Mouse (Mus musculus) neural tube, embryonic 13.5 days (tissue): ENCODE measurements at regions not wholly inside any gene's neighbourhood (a gene's known extent, or its start where the extent isn't known, plus 50 kb on each side); places are given as distances from the start of the nearest gene placed in this dataset. TPM values are rescaled to one million over a fixed set of nuclear protein-coding genes. Genes with fewer than 3 reads are reported as not detected.
"Not testable (repeated sequence)": the region's sequence is repeated elsewhere in the genome, so short reads cannot be mapped to it uniquely, and the experiment has no call there.

Experiments
- ATAC-seq: fragments of 200-750 bp; cut with Nextera tagmentation; 2 replicates; pipeline ENCODE4 v1.8.0; 2017; ENCODE audit warnings: low read depth, mild to moderate bottlenecking, moderate TSS enrichment, moderate library complexity
- H3K27ac ChIP-seq: fragments of 300-500 bp; sonication (generic); replicated peaks from 2 replicates; pipeline ENCODE4 v1.5.1; 2015; ENCODE audit warnings: moderate library complexity, mild to moderate bottlenecking, inconsistent platforms
- H3K27me3 ChIP-seq: fragments of 300-500 bp; sonication (generic); 2 replicates; pipeline ENCODE4 v1.6.1; 2015; ENCODE audit warnings: mild to moderate bottlenecking, inconsistent platforms
- H3K36me3 ChIP-seq: fragments of 300-500 bp; sonication (generic); 2 replicates; pipeline ENCODE4 v1.6.1; 2015; ENCODE audit warnings: mild to moderate bottlenecking, inconsistent platforms
- H3K4me1 ChIP-seq: fragments of 300-500 bp; sonication (generic); replicated peaks from 2 replicates; pipeline ENCODE4 v1.6.1; 2015; ENCODE audit warnings: inconsistent platforms
- H3K4me2 ChIP-seq: fragments of 300-500 bp; sonication (generic); 2 replicates; pipeline ENCODE4 v1.6.1; 2015; ENCODE audit warnings: inconsistent platforms, mild to moderate bottlenecking, moderate library complexity
- H3K4me3 ChIP-seq: fragments of 300-500 bp; sonication (generic); 2 replicates; pipeline ENCODE4 v1.5.1; 2015; ENCODE audit warnings: mild to moderate bottlenecking, inconsistent platforms
- H3K9ac ChIP-seq: fragments of 300-500 bp; sonication (generic); 2 replicates; pipeline ENCODE4 v1.6.1; 2015; ENCODE audit warnings: moderate library complexity, mild to moderate bottlenecking, inconsistent platforms
- H3K9me3 ChIP-seq: fragments of 300-500 bp; sonication (generic); 2 replicates; pipeline ENCODE4 v1.6.1; 2016; ENCODE audit warnings: inconsistent platforms
- WGBS: fragments of 180-500 bp; shearing (Covaris S2); methylation state at CpG from one replicate; pipeline ENCODE4 v1.1.7; 2015; 5-methylcytosine and 5-hydroxymethylcytosine counted together
- microRNA-seq: library from miRNA; unstranded; fragments of <30 nt; microRNA quantifications from one replicate; pipeline ENCODE4, GENCODE M21; 2016

DNA sequence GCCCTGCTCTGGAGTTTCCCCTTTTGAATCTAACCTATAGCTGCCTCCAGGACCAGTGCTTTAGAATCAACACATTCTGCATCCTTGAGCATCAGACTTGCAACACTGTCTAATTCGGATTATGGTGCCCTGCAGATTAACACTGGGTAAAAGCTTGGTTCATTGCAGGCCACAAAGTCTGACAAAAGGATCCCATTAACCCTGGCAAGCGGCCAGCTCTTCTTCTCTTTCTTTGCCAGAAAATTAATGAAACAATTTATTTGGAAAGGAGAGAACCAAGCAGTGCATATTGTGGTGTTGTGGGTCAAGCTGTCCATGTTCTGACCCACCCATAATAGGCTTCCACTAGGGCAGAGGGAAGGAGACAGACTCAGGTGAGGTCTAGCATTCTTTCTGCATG, 58.2 kb upstream of the Spon1 start:
- Histone ChIP-seq H3K27me3 (no peaks in the 10 kb centered on the region), H3K36me3 (no peaks in the 10 kb centered on the region), H3K4me2 (no peak overlapping the region), H3K9me3 (no peaks in the 10 kb centered on the region), H3K27ac (no peak overlapping the region), H3K4me3 (no peak overlapping the region), H3K9ac (no peak overlapping the region), H3K4me1 (0 out of 2 replicates have a peak, but pooled peaks cover 9% of the 10 kb centered on the region)
- ATAC-seq, result no peak
- WGBS, result 78% methylated on average over 2 of the region's 2 CpGs

DNA sequence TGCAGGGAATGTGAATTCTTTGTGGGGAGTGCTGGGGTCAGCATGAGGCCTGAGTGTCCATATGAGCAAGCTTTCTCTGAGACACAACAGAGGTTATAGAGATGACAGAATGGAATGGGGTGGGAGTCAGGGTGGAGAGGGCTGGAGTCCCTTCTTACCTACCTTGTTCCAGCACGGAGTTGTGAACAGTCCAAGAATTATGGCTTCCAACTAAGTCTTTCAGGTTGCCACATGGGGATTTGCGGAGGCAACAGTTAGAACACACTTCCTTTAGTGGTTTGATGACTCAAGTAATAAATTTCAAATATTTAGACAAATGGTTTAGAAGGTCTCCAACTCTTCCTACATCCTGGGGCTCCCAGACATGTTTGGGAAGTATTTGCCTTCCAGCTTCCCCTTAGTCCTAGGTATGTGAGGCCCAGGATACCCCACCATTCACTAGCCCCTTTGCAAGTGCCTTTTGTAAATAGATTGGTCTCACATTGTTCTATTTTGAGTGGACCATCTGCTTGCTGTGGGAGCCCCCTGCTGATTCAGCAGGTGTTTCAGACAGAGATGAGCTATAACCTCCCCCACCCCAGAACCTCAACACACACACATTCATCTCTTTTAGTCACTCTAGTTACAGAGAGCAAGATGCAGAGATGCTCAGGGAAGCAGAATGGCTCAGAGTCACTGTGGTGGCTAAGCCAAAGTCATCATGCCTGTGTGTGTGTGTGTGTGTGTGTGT, 55.1 kb upstream of the Spon1 start:
- Histone ChIP-seq H3K9me3 (no peaks in the 10 kb centered on the region), H3K4me3 (no peak overlapping the region), H3K27ac (no peak overlapping the region), H3K4me1 (0 out of 2 replicates have a peak, but pooled peaks cover 9% of the 10 kb centered on the region), H3K9ac (no peak overlapping the region), H3K27me3 (no peaks in the 10 kb centered on the region), H3K4me2 (no peak overlapping the region), H3K36me3 (no peaks in the 10 kb centered on the region)
- ATAC-seq, result peak; percentile 69
- 35% methylated on average over 2 of the region's 2 CpGs for WGBS

DNA sequence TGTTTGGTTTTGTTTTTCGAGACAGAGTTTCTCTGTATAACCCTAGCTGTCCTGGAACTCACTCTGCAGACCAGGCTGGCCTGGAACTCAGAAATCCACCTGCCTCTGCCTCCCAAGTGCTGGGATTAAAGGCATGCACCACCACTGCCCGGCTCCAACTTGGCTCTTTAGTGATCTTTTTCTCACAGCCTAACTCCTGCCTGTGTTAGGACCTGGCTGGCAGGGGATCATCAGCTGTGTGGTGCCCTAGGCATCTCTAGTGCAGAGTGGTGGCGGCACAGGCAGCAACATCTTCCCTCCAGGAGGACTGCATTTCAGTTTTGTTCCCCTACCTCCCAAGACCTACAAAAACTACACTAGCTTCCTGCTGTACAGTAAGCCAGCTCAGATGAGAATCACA, 54.4 kb upstream of the Spon1 start:
- not testable (repeated sequence) for H3K4me3 ChIP-seq, H3K27me3 ChIP-seq, H3K9ac ChIP-seq, ATAC-seq, H3K36me3 ChIP-seq, H3K9me3 ChIP-seq, H3K4me2 ChIP-seq, H3K27ac ChIP-seq, H3K4me1 ChIP-seq
- WGBS, result 74% methylated on average over 3 of the region's 3 CpGs

Small RNA genes lying in the stretch of these regions (microRNA-seq; reads per million reads assigned to microRNA genes)
- not detected for gene Gm23700
